Mouse (Mus musculus) liver, postnatal 0 days (tissue): ENCODE data around the gene Ttc33. TPM values are rescaled to one million over a fixed set of nuclear protein-coding genes. Genes with fewer than 3 reads are reported as not detected.
"Not testable (repeated sequence)": the region's sequence is repeated elsewhere in the genome, so short reads cannot be mapped to it uniquely, and the experiment has no call there.

Source experiments
- ATAC-seq: fragments of 200-750 bp; cut with Nextera tagmentation; 2 replicates; pipeline ENCODE4 v1.8.0; 2017; ENCODE audit warnings: mild to moderate bottlenecking, moderate library complexity
- DNase-seq: peaks from one replicate; pipeline ENCODE4 v3.0.0-alpha.2; 2016
- H3K27ac ChIP-seq: fragments of 300-500 bp; sonication (generic); 2 replicates; pipeline ENCODE4 v1.5.1; 2014; ENCODE audit warnings: antibody characterized with exemption, moderate library complexity, mild to moderate bottlenecking, low read depth
- H3K27me3 ChIP-seq: fragments of 300-500 bp; sonication (generic); 2 replicates; pipeline ENCODE4 v1.6.1; 2014; ENCODE audit warnings: low read length, control low read depth, mixed read lengths; ENCODE audit not compliant: insufficient read depth
- H3K36me3 ChIP-seq: fragments of 300-500 bp; sonication (generic); replicated peaks from 2 replicates; pipeline ENCODE4 v1.6.1; 2014; ENCODE audit warnings: mild to moderate bottlenecking, control low read depth, low read length, moderate library complexity, mixed read lengths; ENCODE audit not compliant: insufficient read depth
- H3K4me1 ChIP-seq: fragments of 300-500 bp; sonication (generic); 2 replicates; pipeline ENCODE4 v1.6.1; 2014; ENCODE audit warnings: antibody characterized with exemption, mild to moderate bottlenecking, control low read depth; ENCODE audit not compliant: insufficient read depth
- H3K4me2 ChIP-seq: fragments of 300-500 bp; sonication (generic); 2 replicates; pipeline ENCODE4 v1.6.1; 2014; ENCODE audit warnings: low read depth, mild to moderate bottlenecking, low read length, moderate library complexity, mixed read lengths
- H3K4me3 ChIP-seq: fragments of 300-500 bp; sonication (generic); 2 replicates; pipeline ENCODE4 v1.5.1; 2014; ENCODE audit warnings: low read depth, low read length
- H3K9ac ChIP-seq: fragments of 300-500 bp; sonication (generic); replicated peaks from 2 replicates; pipeline ENCODE4 v1.6.1; 2014; ENCODE audit warnings: mild to moderate bottlenecking, moderate library complexity
- H3K9me3 ChIP-seq: fragments of 300-500 bp; sonication (generic); 2 replicates; pipeline ENCODE4 v1.6.1; 2016; ENCODE audit warnings: mild to moderate bottlenecking, control low read depth, low read length, mixed read lengths
- CTCF ChIP-seq: sonication (generic); IDR thresholded peaks from 2 replicates; pipeline ENCODE4 v1.5.1; 2016; ENCODE audit warnings: antibody characterized with exemption, low read depth
- EP300 ChIP-seq: IDR thresholded peaks from 2 replicates; pipeline ENCODE4 v1.6.1; 2016; ENCODE audit warnings: antibody characterized with exemption, low read depth, mild to moderate bottlenecking
- WGBS: fragments of 180-500 bp; shearing (Covaris S2); extraction: QIAGEN DNeasy Blood & Tissue Kit; methylation state at CpG from one replicate; pipeline ENCODE4 v1.1.7; 2014; ENCODE audit not compliant: insufficient replicate concordance; 5-methylcytosine and 5-hydroxymethylcytosine counted together
- polyA plus RNA-seq: library from polyadenylated mRNA; unstranded; fragments of >200 nt; fragmentation: Nextera tagmentation; extraction: Ambion mirVana; gene quantifications from 2 replicates; pipeline ENCODE4 v1.2.1, GENCODE M21; 2015

Ttc33 gene
- polyA plus RNA-seq, 1 experiment from 2014 or later: 16.3 TPM

GRCm38 (mm10) chr15:5209116-5209515, 23.8 kb downstream of the Ttc33 start:
- Histone ChIP-seq H3K9me3 (no peaks in the 10 kb centered on the region), H3K4me2 (no peak overlapping the region), H3K4me1 (no peaks in the 10 kb centered on the region), H3K27ac (no peak overlapping the region), H3K9ac (no peak overlapping the region), H3K4me3 (no peak overlapping the region), H3K36me3 (peaks cover 10% of the 10 kb centered on the region), H3K27me3 (no peaks in the 10 kb centered on the region)
- TF ChIP-seq CTCF (no peak), EP300 (no peak)
- ATAC-seq (no peak), DNase-seq (no peak)
- WGBS: 93% methylated on average over 3 of the region's 3 CpGs

GRCm38 (mm10) chr15:5220491-5220890, 35.2 kb downstream of the Ttc33 start:
- Histone ChIP-seq H3K27ac (no peak overlapping the region), H3K27me3 (no peaks in the 10 kb centered on the region), H3K9ac (no peak overlapping the region), H3K4me1 (no peaks in the 10 kb centered on the region), H3K4me3 (no peak overlapping the region), H3K9me3 (no peaks in the 10 kb centered on the region), H3K4me2 (no peak overlapping the region), H3K36me3 (0 out of 2 replicates have a peak, but pooled peaks cover 4% of the 10 kb centered on the region)
- ATAC-seq: no peak
- TF ChIP-seq CTCF: no peak
- no peak for TF ChIP-seq EP300
- 88% methylated on average over 6 of the region's 6 CpGs for WGBS
- no peak for DNase-seq

DNA sequence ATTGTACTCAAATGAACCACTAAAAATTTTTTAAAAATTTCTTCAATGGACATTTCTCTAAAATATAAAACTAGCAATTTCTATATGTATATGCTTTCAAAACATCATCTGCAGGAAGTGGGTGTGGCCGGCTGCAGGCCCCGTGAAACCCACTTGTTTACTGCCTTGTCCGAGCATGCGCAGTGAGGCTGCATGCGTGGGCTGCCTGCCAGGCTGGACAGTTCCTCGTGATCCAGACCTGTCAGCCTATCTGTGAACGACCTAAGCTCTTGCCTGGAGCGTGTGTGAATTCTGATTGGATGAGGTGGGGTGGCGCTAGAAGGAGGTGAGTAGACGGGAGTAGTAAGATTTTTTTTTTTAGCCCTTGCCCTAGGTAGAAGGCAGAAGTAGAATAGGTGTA, 45.4 kb downstream of the Ttc33 start:
- H3K9ac ChIP-seq, H3K36me3 ChIP-seq, H3K27me3 ChIP-seq, H3K4me1 ChIP-seq, ATAC-seq, H3K9me3 ChIP-seq, H3K27ac ChIP-seq, H3K4me2 ChIP-seq, H3K4me3 ChIP-seq, DNase-seq: not testable (repeated sequence)
- WGBS: 71% methylated on average over 10 of the region's 10 CpGs

DNA sequence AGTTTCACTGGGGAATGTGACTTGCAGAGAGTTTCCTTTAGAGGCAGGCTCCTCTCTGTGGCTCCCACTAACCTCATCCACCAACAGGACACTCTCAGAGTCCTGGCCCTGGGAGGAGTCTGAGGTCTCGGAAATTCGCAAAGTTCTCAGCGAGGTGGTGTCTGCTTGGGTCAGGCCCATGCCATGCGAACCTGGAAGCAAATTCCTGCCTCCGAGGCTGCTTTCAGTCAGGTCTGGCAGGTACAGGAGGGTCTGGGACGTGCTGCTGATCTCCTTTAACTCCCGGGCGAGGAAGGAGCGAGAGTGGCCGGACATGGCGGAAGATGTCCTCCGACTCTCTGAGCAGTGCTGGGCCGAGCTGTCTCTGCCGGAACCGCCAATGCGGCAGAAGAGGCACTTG, 49.3 kb downstream of the Ttc33 start:
- Histone ChIP-seq H3K4me2 (no peak overlapping the region), H3K36me3 (0 out of 2 replicates have a peak, but pooled peaks cover 3% of the 10 kb centered on the region), H3K9ac (no peak overlapping the region), H3K27ac (no peak overlapping the region), H3K9me3 (no peaks in the 10 kb centered on the region), H3K4me1 (peaks cover 8% of the 10 kb centered on the region), H3K4me3 (no peak overlapping the region), H3K27me3 (no peaks in the 10 kb centered on the region)
- TF ChIP-seq CTCF (no peak), EP300 (no peak)
- DNase-seq: no peak
- WGBS: 84% methylated on average over 16 of the region's 16 CpGs
- no peak for ATAC-seq

DNA sequence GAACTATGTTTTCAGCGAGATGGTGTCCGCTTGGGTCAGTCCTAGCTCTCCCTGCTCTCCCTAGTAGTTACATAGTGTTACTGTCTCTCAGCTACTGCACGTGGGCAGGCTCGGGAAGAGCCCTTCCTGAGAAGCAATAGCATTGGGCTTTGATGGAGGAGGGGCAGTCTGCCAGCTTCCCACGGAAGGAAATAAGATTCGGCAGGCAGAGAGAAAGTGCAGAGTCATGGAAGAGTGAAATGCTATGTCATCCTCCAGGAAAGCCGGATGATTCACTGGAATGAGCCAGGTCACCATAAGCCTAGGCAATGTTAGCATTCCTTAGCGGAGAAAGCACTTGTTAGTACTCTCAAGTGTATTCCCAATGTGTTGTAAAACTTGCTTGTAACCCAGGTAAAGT, 50.2 kb downstream of the Ttc33 start:
- Histone ChIP-seq H3K27me3 (no peaks in the 10 kb centered on the region), H3K4me2 (peak overlapping the region; percentile 30; the same call in 1 of the 2 replicates), H3K4me3 (no peak overlapping the region), H3K4me1 (peaks cover 14% of the 10 kb centered on the region), H3K27ac (no peak overlapping the region), H3K36me3 (0 out of 2 replicates have a peak, but pooled peaks cover 3% of the 10 kb centered on the region), H3K9ac (no peak overlapping the region), H3K9me3 (no peaks in the 10 kb centered on the region)
- peak; percentile 73 for ATAC-seq
- no peak for TF ChIP-seq CTCF
- no peak for TF ChIP-seq EP300
- 35% methylated on average over 8 of the region's 8 CpGs for WGBS
- DNase-seq: peak; percentile 31

DNA sequence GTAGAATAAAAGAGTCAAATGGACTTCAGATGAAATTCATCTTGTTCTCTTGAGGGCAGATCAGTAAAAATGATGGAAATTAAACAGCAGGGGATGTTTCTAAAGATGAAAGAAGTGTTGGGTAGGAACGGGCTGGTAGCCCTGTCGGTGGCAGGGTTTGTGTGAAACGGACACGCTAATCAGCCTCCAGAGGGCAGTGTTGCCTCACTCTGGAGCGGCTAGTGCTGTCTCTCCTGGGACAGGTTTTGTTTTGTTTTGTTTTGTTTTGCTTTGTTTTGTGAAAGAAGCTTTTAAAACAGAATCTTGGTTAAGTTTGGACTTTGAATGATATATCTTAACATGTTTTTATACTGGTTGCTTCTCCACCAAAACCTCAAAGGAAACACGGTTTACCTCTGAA, 51.2 kb downstream of the Ttc33 start:
- DNase-seq (peak; percentile 84), ATAC-seq (peak; percentile 70)
- Histone ChIP-seq H3K4me2 (peak overlapping the region; percentile 19; the same call in 1 of the 2 replicates), H3K9me3 (no peaks in the 10 kb centered on the region), H3K9ac (no peak overlapping the region), H3K27ac (no peak overlapping the region), H3K4me3 (0 out of 2 replicates have a peak overlapping the region, but pooled peaks have one; percentile 12), H3K27me3 (no peaks in the 10 kb centered on the region), H3K4me1 (peaks cover 14% of the 10 kb centered on the region), H3K36me3 (0 out of 2 replicates have a peak, but pooled peaks cover 3% of the 10 kb centered on the region)
- 6% methylated on average over 6 of the region's 6 CpGs for WGBS
- TF ChIP-seq CTCF: peak; percentile 98
- no peak for TF ChIP-seq EP300
